Mouse (Mus musculus) CH12.LX (cell line): ENCODE measurements at regions not wholly inside any gene's neighbourhood (a gene's known extent, or its start where the extent isn't known, plus 50 kb on each side); places are given as distances from the start of the nearest gene placed in this dataset.

Source experiments
- DNase-seq: peaks from one replicate; pipeline ENCODE4 v3.0.0-alpha.2; 2013; ENCODE audit errors: extremely low read depth
- H3K27ac ChIP-seq: 2 replicates; pipeline ENCODE4 v1.5.1; 2012; ENCODE audit warnings: low read depth, mild to moderate bottlenecking, control low read depth, moderate library complexity; ENCODE audit not compliant: insufficient read depth
- H3K27me3 ChIP-seq: replicated peaks from 2 replicates; pipeline ENCODE3; 2012; ENCODE audit warnings: inconsistent platforms
- H3K36me3 ChIP-seq, 2 experiments: replicated peaks in 1 of 2; 2 replicates each; pipeline versions ENCODE3 to v1.6.1; 2012; ENCODE audit warnings: inconsistent platforms in 1 of 2, low read length in 1 of 2, mild to moderate bottlenecking in 1 of 2, mixed read lengths in 1 of 2, moderate library complexity in 1 of 2; ENCODE audit not compliant: control insufficient read depth in 1 of 2, insufficient read depth in 1 of 2
- H3K4me1 ChIP-seq, 2 experiments: 2 replicates each; pipeline ENCODE4 v1.6.1; 2012; ENCODE audit warnings: inconsistent platforms in 1 of 2, moderate library complexity in 1 of 2; ENCODE audit not compliant: insufficient read depth in 2 of 2, control insufficient read depth in 1 of 2
- H3K4me2 ChIP-seq: 2 replicates; pipeline ENCODE4 v1.6.1; 2012; ENCODE audit warnings: low read depth, mild to moderate bottlenecking, control low read depth; ENCODE audit not compliant: poor library complexity, insufficient read depth, severe bottlenecking
- H3K4me3 ChIP-seq, 3 experiments: fragments of 150-350 bp in 1 of 3; sonication (generic) in 1 of 3; replicated peaks in 1 of 3; 2 replicates each; pipeline versions ENCODE3 to v1.5.1; 2011 to 2012; ENCODE audit warnings: low read depth in 2 of 3, low read length in 2 of 3, mild to moderate bottlenecking in 2 of 3, moderate library complexity in 2 of 3, control low read depth in 1 of 3, improper control_type of control experiment in 1 of 3, inconsistent platforms in 1 of 3, mixed read lengths in 1 of 3; ENCODE audit not compliant: poor library complexity in 1 of 3
- H3K79me2 ChIP-seq: replicated peaks from 2 replicates; pipeline ENCODE4 v1.6.1; 2012; ENCODE audit warnings: mild to moderate bottlenecking, moderate library complexity; ENCODE audit not compliant: control insufficient read depth, poor library complexity, insufficient read depth, severe bottlenecking; ENCODE audit errors: extremely low read depth
- H3K9ac ChIP-seq: 2 replicates; pipeline ENCODE4 v1.6.1; 2012; ENCODE audit warnings: low read depth, mild to moderate bottlenecking, control low read depth, moderate library complexity; ENCODE audit not compliant: insufficient read depth
- H3K9me3 ChIP-seq: replicated peaks from 2 replicates; pipeline ENCODE3; 2012; ENCODE audit warnings: low read length, inconsistent platforms, mixed read lengths
- BHLHE40 ChIP-seq: IDR thresholded peaks from 2 replicates; pipeline ENCODE4 v1.6.1; 2011; ENCODE audit warnings: mild to moderate bottlenecking, low read depth, low read length, improper control_type of control experiment
- CHD1 ChIP-seq: IDR thresholded peaks from 2 replicates; pipeline ENCODE4 v1.6.1; 2012; ENCODE audit warnings: low read depth, low read length, improper control_type of control experiment, inconsistent platforms
- ETS1 ChIP-seq: conservative IDR thresholded peaks from 2 replicates; pipeline ENCODE4 v1.6.1; 2012; ENCODE audit warnings: low read depth, mild to moderate bottlenecking, inconsistent platforms, low read length, improper control_type of control experiment, moderate library complexity
- HCFC1 ChIP-seq: IDR thresholded peaks from 2 replicates; pipeline ENCODE4 v1.6.1; 2012; ENCODE audit warnings: low read depth, mild to moderate bottlenecking, inconsistent platforms, low read length, improper control_type of control experiment
- IRF4 ChIP-seq: IDR thresholded peaks from 2 replicates; pipeline ENCODE4 v1.6.1; 2014; ENCODE audit warnings: low read depth, mild to moderate bottlenecking, inconsistent platforms, low read length, improper control_type of control experiment
- JUN ChIP-seq: IDR thresholded peaks from 2 replicates; pipeline ENCODE4 v1.6.1; 2011; ENCODE audit warnings: low read depth, mild to moderate bottlenecking, low read length, improper control_type of control experiment, moderate library complexity; ENCODE audit not compliant: insufficient read depth
- KAT2A ChIP-seq: IDR thresholded peaks from 2 replicates; pipeline ENCODE4 v1.6.1; 2012; ENCODE audit warnings: low read length, improper control_type of control experiment, inconsistent platforms; ENCODE audit not compliant: insufficient replicate concordance
- MAFK ChIP-seq: IDR thresholded peaks from 2 replicates; pipeline ENCODE4 v1.6.1; 2011; ENCODE audit warnings: low read length, improper control_type of control experiment; ENCODE audit not compliant: insufficient replicate concordance
- PAX5 ChIP-seq: IDR thresholded peaks from 2 replicates; pipeline ENCODE4 v1.6.1; 2012; ENCODE audit warnings: low read length, inconsistent platforms, mixed read lengths
- POLR2A ChIP-seq: IDR thresholded peaks from 2 replicates; pipeline ENCODE4 v1.6.1; 2011; ENCODE audit warnings: low read depth, mild to moderate bottlenecking, improper control_type of control experiment, low read length
- POLR2AphosphoS2 ChIP-seq: IDR thresholded peaks from 2 replicates; pipeline ENCODE4 v1.6.1; 2011; ENCODE audit warnings: low read depth, low read length, improper control_type of control experiment
- RAD21 ChIP-seq: IDR thresholded peaks from 2 replicates; pipeline ENCODE4 v1.6.1; 2011; ENCODE audit warnings: low read depth, mild to moderate bottlenecking, low read length, improper control_type of control experiment, moderate library complexity
- SIN3A ChIP-seq: IDR thresholded peaks from 2 replicates; pipeline ENCODE4 v1.6.1; 2012; ENCODE audit warnings: low read length, improper control_type of control experiment, inconsistent platforms
- UBTF ChIP-seq: IDR thresholded peaks from 2 replicates; pipeline ENCODE4 v1.6.1; 2012; ENCODE audit warnings: low read depth, mild to moderate bottlenecking, inconsistent platforms, low read length, improper control_type of control experiment, moderate library complexity
- USF1 ChIP-seq: IDR thresholded peaks from 2 replicates; pipeline ENCODE4 v1.6.1; 2014; ENCODE audit warnings: low read depth, mild to moderate bottlenecking, inconsistent platforms, low read length, improper control_type of control experiment
- ZKSCAN1 ChIP-seq: IDR thresholded peaks from 2 replicates; pipeline ENCODE4 v1.6.1; 2012; ENCODE audit warnings: low read depth, inconsistent platforms, low read length, improper control_type of control experiment, borderline replicate concordance
- ZMIZ1 ChIP-seq: IDR thresholded peaks from 2 replicates; pipeline ENCODE4 v1.6.1; 2012; ENCODE audit warnings: low read depth, mild to moderate bottlenecking, inconsistent platforms, low read length, improper control_type of control experiment
- dilution Hi-C: fragments of 300-500 bp; cut with MboI; formaldehyde crosslinking; loops from 2 replicates; pipeline ENCODE4 v1.14.3; 2020; ENCODE audit warnings: low sequenced_read_pairs; ENCODE audit not compliant: extremely low pct_unique_long_range_greater_than_20kb, extremely low pct_ligation_motif_present
- in situ Hi-C: fragments of 300-500 bp; cut with MboI; formaldehyde crosslinking; loops from 3 replicates; pipeline ENCODE4 v1.14.3; 2019; ENCODE audit warnings: low sequenced_read_pairs, low pct_ligation_motif_present, low pct_unique_long_range_greater_than_20kb, mixed read lengths

GRCm38 (mm10) chr5:73811094-73811521, 159.9 kb downstream of the Spata18 start:
- Histone ChIP-seq H3K4me1 (no peaks in the 10 kb centered on the region), H3K4me2 (no peak overlapping the region), H3K9me3 (no peaks in the 10 kb centered on the region), H3K4me3 (no peak overlapping the region), H3K79me2 (no peaks in the 10 kb centered on the region), H3K36me3 (no peaks in the 10 kb centered on the region), H3K27me3 (no peaks in the 10 kb centered on the region), H3K27ac (no peak overlapping the region), H3K9ac (no peak overlapping the region)
- in situ Hi-C loops (no loop called here), dilution Hi-C loops (no loop called here)
- no peak for DNase-seq
- TF ChIP-seq MAFK (no peak), BHLHE40 (no peak)

GRCm38 (mm10) chr5:73815752-73816151, 164.6 kb downstream of the Spata18 start:
- no peak for DNase-seq
- Histone ChIP-seq H3K79me2 (no peaks in the 10 kb centered on the region), H3K9ac (no peak overlapping the region), H3K27ac (no peak overlapping the region), H3K4me2 (no peak overlapping the region), H3K4me3 (no peak overlapping the region), H3K27me3 (no peaks in the 10 kb centered on the region), H3K9me3 (no peaks in the 10 kb centered on the region), H3K36me3 (no peaks in the 10 kb centered on the region), H3K4me1 (no peaks in the 10 kb centered on the region)
- in situ Hi-C loops, result no loop called here
- TF ChIP-seq USF1 (no peak), ZMIZ1 (no peak), UBTF (no peak), HCFC1 (no peak), RAD21 (no peak), KAT2A (no peak), ZKSCAN1 (no peak), ETS1 (no peak), IRF4 (no peak), POLR2A (no peak)
- dilution Hi-C loops, result no loop called here

DNA sequence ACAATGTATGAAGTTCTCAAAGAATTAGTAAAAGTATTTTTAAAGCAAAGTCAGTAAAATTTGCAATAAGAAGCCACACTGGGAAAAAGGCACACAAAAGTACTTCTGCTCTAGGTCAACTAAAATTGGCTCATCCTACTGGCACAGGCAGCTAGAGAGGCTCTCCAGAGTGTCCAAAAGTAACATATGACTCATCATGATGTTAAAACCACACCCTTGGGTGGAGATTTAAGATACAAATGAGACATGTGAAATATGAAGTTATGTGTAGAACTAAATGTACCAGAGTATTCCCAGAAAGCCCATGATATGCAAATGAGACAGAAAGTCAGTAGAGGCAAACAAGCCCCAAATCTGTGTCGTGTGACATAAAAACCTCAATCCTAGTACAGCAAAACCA, 166.0 kb downstream of the Spata18 start:
- H3K4me1 ChIP-seq, result no peaks in the 10 kb centered on the region; a peak in 1 of 4 replicates
- no peak overlapping the region for H3K27ac ChIP-seq
- H3K9me3 ChIP-seq, result no peaks in the 10 kb centered on the region
- no peak for TF ChIP-seq KAT2A
- TF ChIP-seq PAX5, result no peak
- TF ChIP-seq CHD1, result no peak
- TF ChIP-seq POLR2AphosphoS2, result no peak
- TF ChIP-seq JUN, result no peak
- no peak for TF ChIP-seq SIN3A
- no peak overlapping the region for H3K9ac ChIP-seq
- dilution Hi-C loops (no loop called here), in situ Hi-C loops (no loop called here)
- no peak overlapping the region for H3K4me3 ChIP-seq
- H3K36me3 ChIP-seq, result no peaks in the 10 kb centered on the region
- no peaks in the 10 kb centered on the region for H3K27me3 ChIP-seq
- H3K79me2 ChIP-seq, result no peaks in the 10 kb centered on the region
- no peak overlapping the region for H3K4me2 ChIP-seq
- DNase-seq, result no peak
